Mouse (Mus musculus): ENCODE data around the gene Zc3h12a. TPM values are rescaled to one million over a fixed set of nuclear protein-coding genes. Genes with fewer than 3 reads are reported as not detected.

Gene Zc3h12a
- total and polyA plus RNA-seq, 2 experiments from 2014 or later, result 0.57 to 0.59 TPM

DNA sequence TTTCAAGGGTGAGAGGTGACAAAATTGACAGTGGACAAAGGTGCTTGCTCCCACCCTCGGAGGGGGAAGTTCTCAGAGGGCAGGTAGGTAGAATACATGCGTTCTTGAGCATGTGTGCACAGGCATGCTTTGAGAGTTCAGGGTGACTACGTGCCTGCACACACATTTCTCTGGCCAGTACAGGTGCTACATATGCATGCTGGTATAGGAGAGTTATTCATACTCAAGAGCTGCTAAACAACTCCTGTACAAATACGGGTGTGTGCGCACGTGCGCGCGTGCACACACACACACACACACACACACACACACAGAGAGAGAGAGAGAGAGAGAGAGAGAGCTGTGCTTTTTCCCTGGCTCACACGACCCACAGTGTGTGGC lies 33.3 kb upstream of the Zc3h12a start:
- H3K27me3 ChIP-seq (ENCODE audit: control insufficient read depth, insufficient read depth, low read length), result no peaks in the 10 kb centered on the region
- no peak overlapping the region for H3K4me3 ChIP-seq (ENCODE audit: low read depth, low read length)
- no peak overlapping the region for H3K27ac ChIP-seq (ENCODE audit: low read depth)
- H3K4me1 ChIP-seq (ENCODE audit: control insufficient read depth, insufficient read depth), result no peaks in the 10 kb centered on the region
- H3K9ac ChIP-seq (replicated peaks; ENCODE audit: low read depth, low read length), result no peak overlapping the region
- 75% methylated on average over 10 of the region's 10 CpGs for WGBS
- no peaks in the 10 kb centered on the region for H3K9me3 ChIP-seq (replicated peaks; ENCODE audit: control insufficient read depth, low read length)
- no peak overlapping the region for H3K4me2 ChIP-seq (ENCODE audit: low read depth, low read length)
- H3K36me3 ChIP-seq (replicated peaks; ENCODE audit: control insufficient read depth, insufficient read depth, low read length), result no peaks in the 10 kb centered on the region
- no peak for TF ChIP-seq EP300 (IDR thresholded peaks at IDR 0.05; ENCODE audit: low read depth)
- DNase-seq (ENCODE audit: low spot score), result no peak
- ATAC-seq (ENCODE audit: insufficient read depth, low read depth), result no peak

- 8% methylated on average over 19 of the region's 19 CpGs for WGBS
- no peak overlapping the region for H3K4me2 ChIP-seq (ENCODE audit: low read depth, low read length)
- no peaks in the 10 kb centered on the region for H3K4me1 ChIP-seq (ENCODE audit: control insufficient read depth, insufficient read depth)
- no peaks in the 10 kb centered on the region for H3K27me3 ChIP-seq (ENCODE audit: control insufficient read depth, insufficient read depth, low read length)
- H3K9ac ChIP-seq (replicated peaks; ENCODE audit: low read depth, low read length), result no peak overlapping the region
- peak; percentile 55; the same call in 1 of the 2 replicates for ATAC-seq (ENCODE audit: insufficient read depth, low read depth)
- no peaks in the 10 kb centered on the region for H3K36me3 ChIP-seq (replicated peaks; ENCODE audit: control insufficient read depth, insufficient read depth, low read length)
- H3K4me3 ChIP-seq (ENCODE audit: low read depth, low read length), result no peak overlapping the region
- TF ChIP-seq EP300 (IDR thresholded peaks at IDR 0.05; ENCODE audit: low read depth) (no peak), CTCF (IDR thresholded peaks at IDR 0.05; ENCODE audit: low read depth) (peak; percentile 81)
- peak; percentile 51 for DNase-seq (ENCODE audit: low spot score)
- no peak overlapping the region for H3K27ac ChIP-seq (ENCODE audit: low read depth)
- H3K9me3 ChIP-seq (replicated peaks; ENCODE audit: control insufficient read depth, low read length), result no peaks in the 10 kb centered on the region
Measured at GRCm38 (mm10) chr4:125160320-125160950, 32.8 kb upstream of the Zc3h12a start.

GRCm38 (mm10) chr4:125158581-125159317 lies 31.1 kb upstream of the Zc3h12a start:
- H3K9me3 ChIP-seq (replicated peaks; ENCODE audit: control insufficient read depth, low read length), result no peaks in the 10 kb centered on the region
- no peak for ATAC-seq (ENCODE audit: insufficient read depth, low read depth)
- 53% methylated on average over 20 of the region's 20 CpGs for WGBS

GRCm38 (mm10) chr4:125158081-125158480 lies 30.4 kb upstream of the Zc3h12a start:
- ATAC-seq (ENCODE audit: insufficient read depth, low read depth) (no peak), DNase-seq (ENCODE audit: low spot score) (no peak)
- H3K36me3 ChIP-seq (replicated peaks; ENCODE audit: control insufficient read depth, insufficient read depth, low read length), result no peaks in the 10 kb centered on the region
- no peaks in the 10 kb centered on the region for H3K27me3 ChIP-seq (ENCODE audit: control insufficient read depth, insufficient read depth, low read length)
- no peaks in the 10 kb centered on the region for H3K9me3 ChIP-seq (replicated peaks; ENCODE audit: control insufficient read depth, low read length)
- 76% methylated on average over 2 of the region's 2 CpGs for WGBS
- no peak for TF ChIP-seq CTCF (IDR thresholded peaks at IDR 0.05; ENCODE audit: low read depth)
- no peak overlapping the region for H3K27ac ChIP-seq (ENCODE audit: low read depth)
- H3K4me1 ChIP-seq (ENCODE audit: control insufficient read depth, insufficient read depth), result no peaks in the 10 kb centered on the region
- no peak overlapping the region for H3K4me3 ChIP-seq (ENCODE audit: low read depth, low read length)
- H3K9ac ChIP-seq (replicated peaks; ENCODE audit: low read depth, low read length), result no peak overlapping the region
- no peak overlapping the region for H3K4me2 ChIP-seq (ENCODE audit: low read depth, low read length)

More at GRCm38 (mm10) chr4:125158581-125159317, 31.1 kb upstream of the Zc3h12a start:
- Histone ChIP-seq H3K36me3 (replicated peaks; ENCODE audit: control insufficient read depth, insufficient read depth, low read length) (no peaks in the 10 kb centered on the region), H3K4me3 (ENCODE audit: low read depth, low read length) (no peak overlapping the region), H3K27ac (ENCODE audit: low read depth) (no peak overlapping the region), H3K4me2 (ENCODE audit: low read depth, low read length) (no peak overlapping the region), H3K9ac (replicated peaks; ENCODE audit: low read depth, low read length) (no peak overlapping the region), H3K27me3 (ENCODE audit: control insufficient read depth, insufficient read depth, low read length) (no peaks in the 10 kb centered on the region), H3K4me1 (ENCODE audit: control insufficient read depth, insufficient read depth) (no peaks in the 10 kb centered on the region)
- TF ChIP-seq EP300 (IDR thresholded peaks at IDR 0.05; ENCODE audit: low read depth) (no peak), CTCF (IDR thresholded peaks at IDR 0.05; ENCODE audit: low read depth) (no peak)
- DNase-seq (ENCODE audit: low spot score), result no peak

- Histone ChIP-seq H3K9ac (replicated peaks; ENCODE audit: low read depth, low read length) (no peak overlapping the region), H3K9me3 (replicated peaks; ENCODE audit: control insufficient read depth, low read length) (no peaks in the 10 kb centered on the region), H3K4me1 (ENCODE audit: control insufficient read depth, insufficient read depth) (no peaks in the 10 kb centered on the region), H3K27me3 (ENCODE audit: control insufficient read depth, insufficient read depth, low read length) (no peaks in the 10 kb centered on the region), H3K4me3 (ENCODE audit: low read depth, low read length) (no peak overlapping the region), H3K36me3 (replicated peaks; ENCODE audit: control insufficient read depth, insufficient read depth, low read length) (no peaks in the 10 kb centered on the region), H3K27ac (ENCODE audit: low read depth) (no peak overlapping the region), H3K4me2 (ENCODE audit: low read depth, low read length) (no peak overlapping the region)
- no peak for ATAC-seq (ENCODE audit: insufficient read depth, low read depth)
- TF ChIP-seq CTCF (IDR thresholded peaks at IDR 0.05; ENCODE audit: low read depth) (no peak), EP300 (IDR thresholded peaks at IDR 0.05; ENCODE audit: low read depth) (no peak)
- 64% methylated on average over 3 of the region's 3 CpGs for WGBS
- no peak for DNase-seq (ENCODE audit: low spot score)
Measured at GRCm38 (mm10) chr4:125157322-125157721, 29.7 kb upstream of the Zc3h12a start.

Data from heart, postnatal 0 days (tissue).